Mouse (Mus musculus) natural killer cell, adult 2 months (primary cell): ENCODE measurements around the gene Fsip1.
"Not testable (repeated sequence)": the region's sequence is repeated elsewhere in the genome, so short reads cannot be mapped to it uniquely, and the experiment has no call there.

ENCODE experiments used
- DNase-seq, 2 experiments: peaks; one replicate each; pipeline ENCODE4 v3.0.0; 2022; ENCODE audit warnings: low spot score in 2 of 2

Gene Fsip1

GRCm38 (mm10) chr2:118174558-118175383 lies 82.0 kb downstream of the Fsip1 start:
- DNase-seq: no peak

- DNase-seq: no peak
These were observed 88.5 kb downstream of the Fsip1 start for GRCm38 (mm10) chr2:118168225-118168624.

- DNase-seq: no peak
These were observed 89.0 kb downstream of the Fsip1 start for GRCm38 (mm10) chr2:118167731-118168130.

GRCm38 (mm10) chr2:118165691-118166090 lies 91.1 kb downstream of the Fsip1 start:
- DNase-seq: no peak

GRCm38 (mm10) chr2:118164137-118164536 lies 92.6 kb downstream of the Fsip1 start:
- DNase-seq: no peak

- no peak for DNase-seq
These were observed 94.3 kb downstream of the Fsip1 start for GRCm38 (mm10) chr2:118162486-118162885.

GRCm38 (mm10) chr2:118160991-118161390 lies 95.8 kb downstream of the Fsip1 start:
- no peak for DNase-seq

GRCm38 (mm10) chr2:118160547-118160946 lies 96.2 kb downstream of the Fsip1 start:
- no peak for DNase-seq

GRCm38 (mm10) chr2:118159126-118159525 lies 97.6 kb downstream of the Fsip1 start:
- no peak for DNase-seq

- no peak for DNase-seq
These were observed 98.7 kb downstream of the Fsip1 start for GRCm38 (mm10) chr2:118158095-118158494.

- DNase-seq: no peak
These were observed 106.8 kb downstream of the Fsip1 start for GRCm38 (mm10) chr2:118149855-118150563.

- no peak for DNase-seq
These were observed 108.2 kb downstream of the Fsip1 start for GRCm38 (mm10) chr2:118148321-118149142.

GRCm38 (mm10) chr2:118147749-118148148 lies 109.0 kb downstream of the Fsip1 start:
- DNase-seq: not testable (repeated sequence)

GRCm38 (mm10) chr2:118141651-118142050 lies 115.1 kb downstream of the Fsip1 start:
- no peak for DNase-seq

GRCm38 (mm10) chr2:118139261-118139660 lies 117.5 kb downstream of the Fsip1 start:
- no peak for DNase-seq

GRCm38 (mm10) chr2:118137776-118138175 lies 119.0 kb downstream of the Fsip1 start:
- DNase-seq: no peak

- no peak for DNase-seq
These were observed 119.7 kb downstream of the Fsip1 start for GRCm38 (mm10) chr2:118137071-118137470.

GRCm38 (mm10) chr2:118128313-118128712 lies 128.5 kb downstream of the Fsip1 start:
- no peak for DNase-seq

GRCm38 (mm10) chr2:118127516-118128288 lies 129.1 kb downstream of the Fsip1 start:
- no peak for DNase-seq

- no peak for DNase-seq
These were observed 130.8 kb downstream of the Fsip1 start for GRCm38 (mm10) chr2:118125943-118126470.
